Mouse (Mus musculus) macrophage (primary cell): ENCODE results near the gene Sesn1. TPM values are rescaled to one million over a fixed set of nuclear protein-coding genes. Genes with fewer than 3 reads are reported as not detected.

Experiments used
- H3K27ac ChIP-seq: fragments of 350-480 bp; formaldehyde crosslinking; 2 replicates; pipeline ENCODE4 v1.9.0; 2021
- H3K36me3 ChIP-seq: fragments of 350-480 bp; formaldehyde crosslinking; 2 replicates; pipeline ENCODE4 v1.9.0; 2021; ENCODE audit errors: inconsistent target
- H3K4me3 ChIP-seq: fragments of 350-480 bp; formaldehyde crosslinking; 2 replicates; pipeline ENCODE4 v1.9.0; 2021; ENCODE audit errors: inconsistent target
- H3K79me2 ChIP-seq: fragments of 350-480 bp; formaldehyde crosslinking; 2 replicates; pipeline ENCODE4 v1.9.0; 2021; ENCODE audit errors: inconsistent target
- WGBS: methylation state at CpG from one replicate; pipeline ENCODE4 v1.1.7; 2026; ENCODE audit warnings: inconsistent platforms; ENCODE audit not compliant: missing documents; 5-methylcytosine and 5-hydroxymethylcytosine counted together
- polyA plus RNA-seq: library from polyadenylated mRNA; stranded (reverse); fragments of 250-400 nt; gene quantifications from 3 replicates; pipeline ENCODE4 v1.2.4, GENCODE M21; 2018; ENCODE audit warnings: inconsistent platforms

Sesn1 gene
- polyA plus RNA-seq, 1 experiment from 2014 or later: 153 TPM

DNA sequence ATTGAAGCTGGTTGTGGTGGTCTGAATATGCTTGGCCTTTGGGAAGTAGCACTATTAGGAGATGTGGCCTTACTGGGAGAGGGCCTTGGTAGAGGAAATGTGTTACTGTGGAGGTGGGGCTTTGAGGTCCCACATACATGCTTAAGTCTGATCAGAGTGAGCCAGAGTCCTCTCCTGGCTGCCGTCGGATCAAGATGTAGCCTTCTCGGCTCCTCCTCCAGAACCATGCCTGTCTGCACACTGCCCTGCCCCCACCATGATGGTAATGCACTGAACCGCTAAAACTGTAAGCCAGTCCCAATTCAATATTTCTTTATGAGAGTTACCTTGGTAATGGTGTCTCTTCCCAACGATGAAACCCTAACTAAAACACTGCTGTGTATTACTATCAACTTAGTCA, 19.5 kb downstream of the Sesn1 start:
- H3K27ac ChIP-seq: no peak overlapping the region
- peaks cover 84% of the 10 kb centered on the region for H3K79me2 ChIP-seq
- WGBS: 94% methylated on average over 5 of the region's 5 CpGs
- H3K4me3 ChIP-seq: no peak overlapping the region
- no peaks in the 10 kb centered on the region for H3K36me3 ChIP-seq

DNA sequence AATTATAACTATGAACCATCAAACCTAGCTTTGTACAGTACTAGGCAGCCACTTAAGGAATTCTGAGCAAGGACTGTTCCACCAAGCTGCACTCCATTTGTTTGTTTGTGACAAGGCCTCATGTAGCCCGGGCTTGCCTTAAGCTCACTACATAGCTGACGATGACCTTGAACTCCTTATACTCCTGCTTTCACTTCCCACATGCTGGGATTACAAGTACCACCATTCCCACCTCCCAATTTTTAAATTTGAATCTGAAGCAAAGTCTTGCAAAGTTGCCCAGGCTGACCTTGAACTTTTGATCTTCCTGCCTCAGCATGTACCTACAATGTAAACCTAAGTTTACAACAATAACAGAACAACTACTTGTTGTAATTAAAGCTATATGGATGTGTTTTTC, 20.2 kb downstream of the Sesn1 start:
- no peaks in the 10 kb centered on the region for H3K36me3 ChIP-seq
- peaks cover 84% of the 10 kb centered on the region for H3K79me2 ChIP-seq
- no peak overlapping the region for H3K4me3 ChIP-seq
- 84% methylated on average over 2 of the region's 2 CpGs for WGBS
- no peak overlapping the region for H3K27ac ChIP-seq

DNA sequence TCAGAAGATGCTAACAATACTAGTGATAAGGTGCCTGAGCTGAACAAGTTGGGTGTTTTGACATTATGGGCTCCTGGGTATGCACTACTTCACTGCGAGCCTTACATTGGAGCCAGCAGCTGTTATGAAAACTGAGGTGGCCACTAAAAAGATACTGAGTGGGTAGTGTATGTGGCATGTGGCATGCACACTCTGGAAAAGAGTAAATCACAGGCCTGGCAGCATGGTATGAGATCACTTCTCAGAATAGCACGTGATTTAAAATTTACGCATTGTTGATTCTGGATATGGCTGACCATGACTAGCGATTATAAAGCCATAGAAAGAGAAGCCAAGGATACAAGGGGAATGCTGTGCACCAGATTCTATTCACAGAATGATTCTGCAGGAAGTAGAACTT, 20.7 kb downstream of the Sesn1 start:
- Histone ChIP-seq H3K79me2 (peaks cover 84% of the 10 kb centered on the region), H3K36me3 (no peaks in the 10 kb centered on the region), H3K27ac (peak overlapping the region; percentile 29; the same call in 1 of the 2 replicates), H3K4me3 (no peak overlapping the region)
- 79% methylated on average over 4 of the region's 4 CpGs for WGBS

DNA sequence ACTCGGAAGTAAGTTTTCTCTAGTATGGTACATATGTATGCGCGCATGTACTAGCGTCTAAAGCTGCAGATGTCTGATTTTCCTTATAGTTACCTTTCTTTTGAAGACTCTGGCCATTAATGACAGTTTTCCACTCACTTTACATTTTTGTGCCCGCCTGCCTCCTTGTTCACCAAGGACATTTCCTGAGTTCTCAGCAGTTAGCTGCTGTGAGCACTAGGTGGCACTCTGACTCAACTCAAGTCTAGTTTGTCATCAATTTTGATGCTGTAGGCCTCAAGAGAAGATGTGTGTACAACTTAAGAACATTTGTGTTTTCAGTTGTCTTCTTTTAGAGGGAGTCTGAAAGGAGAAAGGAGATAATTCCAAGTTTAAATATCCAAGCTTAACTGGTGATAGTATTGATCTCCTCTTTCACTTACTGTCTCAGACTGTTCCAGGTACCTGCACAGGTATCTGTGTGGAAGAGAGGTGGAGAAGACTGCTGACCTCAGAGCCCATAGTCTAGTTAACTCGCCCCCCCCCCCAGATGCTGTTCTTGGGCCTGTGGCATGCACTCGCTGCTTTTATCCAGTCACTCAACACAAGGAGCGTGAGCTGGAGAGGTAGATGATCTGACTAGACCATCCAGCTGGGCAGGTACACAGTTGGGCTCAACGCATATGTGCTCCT, 21.3 kb downstream of the Sesn1 start:
- H3K27ac ChIP-seq: peak overlapping the region; percentile 29; the same call in 1 of the 2 replicates
- H3K79me2 ChIP-seq: peaks cover 80% of the 10 kb centered on the region
- no peak overlapping the region for H3K4me3 ChIP-seq
- H3K36me3 ChIP-seq: no peaks in the 10 kb centered on the region
- 52% methylated on average over 8 of the region's 9 CpGs for WGBS

DNA sequence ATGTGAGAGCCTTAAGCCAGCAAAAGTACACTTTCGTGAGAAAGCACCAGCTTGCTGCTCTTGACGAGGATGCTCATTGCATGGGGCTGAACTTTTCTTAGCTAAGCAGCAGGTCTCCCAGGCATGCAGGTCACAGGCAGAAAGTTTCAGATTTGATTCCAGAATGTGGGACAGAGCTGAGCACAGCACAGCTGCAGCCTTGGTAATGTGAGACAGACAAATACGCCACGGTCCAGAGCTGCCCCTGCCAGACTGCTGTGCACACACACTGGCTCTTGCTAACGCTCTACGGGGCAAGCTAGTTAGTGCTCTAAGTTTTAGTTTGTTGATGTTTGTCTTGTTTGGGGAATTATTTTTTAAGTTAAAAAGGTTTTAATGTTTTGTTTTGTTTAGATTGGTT, 22.5 kb downstream of the Sesn1 start:
- WGBS: 88% methylated on average over 6 of the region's 6 CpGs

DNA sequence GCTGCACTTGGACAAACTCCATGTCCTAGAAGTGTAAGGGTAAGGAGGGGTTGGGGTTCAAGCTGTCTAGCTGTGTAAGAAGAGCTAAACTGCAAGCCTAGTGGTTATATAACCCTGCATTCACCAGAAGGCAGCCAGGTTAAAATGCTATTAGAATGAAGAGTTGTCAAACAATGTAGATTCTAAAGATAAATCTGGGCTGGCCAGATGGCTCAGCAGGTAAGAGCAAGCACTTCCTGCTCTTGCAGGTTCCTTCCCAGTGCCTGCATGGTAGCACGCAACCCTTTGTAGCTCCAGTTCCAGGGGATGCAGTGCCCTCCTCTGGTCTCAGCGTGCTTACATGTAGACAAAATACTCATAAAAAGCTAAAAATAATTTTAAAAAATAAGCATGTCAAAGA, 24.4 kb downstream of the Sesn1 start:
- Histone ChIP-seq H3K79me2 (peaks cover 58% of the 10 kb centered on the region; the same call in 1 of the 2 replicates), H3K36me3 (no peaks in the 10 kb centered on the region)
- WGBS: 88% methylated on average over 2 of the region's 2 CpGs

More for the DNA sequence above, 22.5 kb downstream of the Sesn1 start:
- H3K36me3 ChIP-seq: no peaks in the 10 kb centered on the region
- no peak overlapping the region for H3K4me3 ChIP-seq
- no peak overlapping the region for H3K27ac ChIP-seq
- peaks cover 78% of the 10 kb centered on the region; the same call in 1 of the 2 replicates for H3K79me2 ChIP-seq

DNA sequence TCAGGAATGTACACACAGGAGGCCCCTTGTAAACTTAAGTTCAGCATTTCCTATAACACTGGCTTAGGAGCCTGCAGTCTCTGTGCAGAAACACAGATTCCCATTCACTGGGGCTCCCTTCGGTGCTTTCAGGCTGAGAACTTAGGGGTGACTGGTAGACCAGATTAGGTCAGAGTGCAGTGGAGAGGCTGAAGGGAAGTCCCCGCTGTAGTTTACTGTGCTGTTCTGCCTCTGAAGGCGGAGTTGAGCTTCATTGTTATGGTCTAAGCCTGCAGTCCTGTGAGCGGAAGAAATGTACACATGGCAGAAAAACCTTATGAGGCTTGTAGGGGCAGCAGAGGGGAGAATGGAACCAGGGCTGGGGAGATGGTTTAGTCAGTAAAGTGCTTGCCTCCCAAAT, 29.2 kb downstream of the Sesn1 start:
- Histone ChIP-seq H3K27ac (no peak overlapping the region), H3K36me3 (no peaks in the 10 kb centered on the region), H3K79me2 (peaks cover 20% of the 10 kb centered on the region; the same call in 1 of the 2 replicates), H3K4me3 (no peak overlapping the region)
- 89% methylated on average over 4 of the region's 4 CpGs for WGBS

More for the DNA sequence above, 24.4 kb downstream of the Sesn1 start:
- H3K4me3 ChIP-seq: no peak overlapping the region
- H3K27ac ChIP-seq: no peak overlapping the region

DNA sequence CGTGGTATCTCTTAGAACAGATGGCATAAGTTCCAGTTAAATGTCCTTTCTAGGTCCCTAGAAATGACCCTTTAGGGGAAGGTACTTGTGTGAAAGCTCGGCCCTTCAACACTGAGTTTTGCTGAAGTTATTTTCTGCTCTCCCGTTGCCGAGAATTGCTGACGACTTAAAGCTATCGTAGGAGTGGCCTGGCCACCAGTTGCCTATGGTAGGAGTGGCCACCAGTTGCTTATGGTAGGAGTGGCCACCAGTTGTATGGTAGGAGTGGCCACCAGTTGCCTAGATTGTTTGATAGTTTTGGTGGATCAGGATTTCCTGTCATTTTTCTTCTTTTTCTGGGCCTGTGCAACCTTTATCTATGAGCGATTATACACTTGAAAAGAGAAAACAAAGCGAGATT, 38.0 kb downstream of the Sesn1 start:
- Histone ChIP-seq H3K27ac (no peak overlapping the region), H3K4me3 (no peak overlapping the region), H3K36me3 (no peaks in the 10 kb centered on the region), H3K79me2 (no peaks in the 10 kb centered on the region)
- WGBS: 93% methylated on average over 8 of the region's 8 CpGs

DNA sequence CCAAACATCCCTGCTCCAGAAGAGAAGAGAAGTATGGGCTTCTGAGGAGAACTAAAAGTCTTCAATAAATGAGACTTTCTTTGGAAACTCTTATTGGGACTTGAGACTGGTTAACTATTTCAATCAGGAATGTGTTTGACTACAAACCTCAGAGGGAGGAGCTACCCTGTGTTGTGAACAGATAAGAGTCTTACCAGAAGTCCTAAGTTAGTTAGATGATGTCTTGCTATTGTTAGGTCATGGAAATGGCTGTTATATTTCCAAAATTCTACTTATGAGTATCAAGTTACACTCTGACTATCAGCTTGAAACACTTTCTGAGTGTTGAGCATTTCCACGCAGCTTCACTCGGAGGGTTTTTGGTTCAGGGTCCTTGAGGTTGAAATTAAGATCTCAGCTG, 39.0 kb downstream of the Sesn1 start:
- Histone ChIP-seq H3K36me3 (no peaks in the 10 kb centered on the region), H3K79me2 (no peaks in the 10 kb centered on the region), H3K4me3 (no peak overlapping the region), H3K27ac (no peak overlapping the region)
- WGBS: 92% methylated on average over 2 of the region's 2 CpGs

DNA sequence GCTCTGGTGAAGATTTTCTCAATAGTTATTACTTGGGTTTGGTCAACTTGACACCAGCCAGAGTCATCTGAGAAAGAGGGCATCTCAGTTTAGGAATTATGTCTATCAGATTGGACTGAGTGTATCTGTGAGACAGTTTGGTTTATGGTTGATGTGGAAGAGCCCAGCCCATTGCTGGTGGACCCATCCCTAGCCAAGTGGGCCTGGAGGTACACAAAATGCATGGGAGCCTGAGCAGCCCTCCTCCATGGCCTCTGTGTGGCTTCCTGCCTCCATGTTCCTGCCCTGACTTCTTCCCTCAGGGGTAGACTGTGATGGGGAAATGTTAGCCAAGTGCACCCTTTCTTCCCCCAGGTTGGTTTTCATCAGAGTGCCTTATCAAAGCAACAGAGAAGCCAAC, 50.1 kb downstream of the Sesn1 start:
- Histone ChIP-seq H3K79me2 (no peaks in the 10 kb centered on the region), H3K36me3 (no peaks in the 10 kb centered on the region), H3K27ac (no peak overlapping the region), H3K4me3 (no peak overlapping the region)

DNA sequence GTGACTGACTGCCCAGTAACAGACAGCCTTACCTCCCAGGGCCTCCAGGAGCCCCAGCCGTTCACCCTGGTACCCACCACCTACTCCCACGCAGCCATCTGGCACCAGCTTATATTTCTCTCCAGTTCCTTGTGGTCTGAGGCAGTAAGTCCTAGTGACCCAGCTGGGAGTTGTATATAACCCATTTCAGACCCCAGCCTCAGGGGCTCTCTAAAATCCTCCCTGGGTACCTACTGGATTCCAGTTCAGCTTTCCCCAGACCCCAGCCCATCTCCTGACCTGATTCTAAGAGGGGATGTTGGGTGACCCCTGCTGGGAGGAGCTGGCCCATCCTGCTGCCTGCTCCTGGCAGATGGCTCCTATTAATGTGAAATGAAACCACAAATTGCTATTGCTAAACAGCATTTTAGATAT, 50.5 kb downstream of the Sesn1 start:
- Histone ChIP-seq H3K79me2 (no peaks in the 10 kb centered on the region), H3K27ac (no peak overlapping the region), H3K36me3 (no peaks in the 10 kb centered on the region), H3K4me3 (no peak overlapping the region)
- 84% methylated on average over 2 of the region's 2 CpGs for WGBS

DNA sequence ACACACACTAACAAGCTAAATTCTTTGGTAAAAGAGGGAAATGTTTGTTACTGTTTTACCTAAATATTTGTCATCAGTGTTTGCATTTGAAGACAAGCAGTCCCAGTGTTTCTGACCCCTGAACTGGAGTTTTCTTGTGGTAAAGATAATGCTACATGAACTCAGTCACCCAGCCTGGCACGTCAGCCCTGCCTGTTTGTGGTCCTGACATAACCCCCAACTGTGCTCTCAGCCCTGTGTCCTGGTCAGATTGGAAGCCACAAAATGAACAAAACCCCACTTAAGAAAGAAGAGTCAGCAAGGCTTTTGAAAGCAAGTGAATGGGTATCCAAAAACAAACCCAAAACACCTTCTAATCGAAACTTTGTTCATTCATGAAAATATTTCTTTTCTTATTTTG, 53.3 kb downstream of the Sesn1 start:
- H3K79me2 ChIP-seq: no peaks in the 10 kb centered on the region
- H3K36me3 ChIP-seq: no peaks in the 10 kb centered on the region
- 81% methylated on average over 2 of the region's 2 CpGs for WGBS
- H3K4me3 ChIP-seq: no peak overlapping the region
- H3K27ac ChIP-seq: no peak overlapping the region

DNA sequence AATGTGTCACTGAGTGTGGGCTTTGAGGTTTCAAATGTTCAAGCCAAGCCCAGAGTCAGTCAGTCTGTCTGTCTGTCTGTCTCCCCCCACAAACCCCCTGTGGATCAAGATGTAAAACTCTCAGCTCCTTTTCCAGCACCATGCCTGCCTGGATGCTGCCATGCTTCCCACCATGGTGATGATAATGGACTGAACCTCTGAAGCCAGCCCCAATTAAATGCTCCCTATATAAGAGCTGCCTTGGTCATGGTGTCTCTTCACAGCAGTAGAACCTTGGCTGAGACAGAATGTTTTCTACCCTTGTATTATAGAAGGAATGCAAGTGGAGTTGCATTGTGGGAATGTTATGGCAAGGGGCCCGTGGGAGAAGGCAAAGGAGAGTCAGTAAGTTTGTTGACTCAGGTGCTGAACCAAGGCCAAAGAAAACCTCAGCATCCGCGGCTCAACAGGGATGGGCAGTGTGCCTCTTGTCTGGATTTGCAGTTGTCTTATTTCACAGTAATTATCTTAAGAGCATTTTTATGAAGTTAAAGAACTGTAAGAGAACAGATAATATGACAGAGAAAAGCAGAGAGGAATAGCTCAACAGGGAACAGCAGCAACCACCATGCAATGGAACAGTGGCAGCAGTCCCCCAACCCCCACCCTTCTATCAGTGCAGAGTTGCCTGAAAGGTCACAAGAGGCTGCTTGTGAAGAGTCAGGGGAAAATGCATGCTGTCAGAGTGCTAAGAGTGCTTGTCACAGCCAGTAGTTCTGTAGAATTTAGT, 56.5 kb downstream of the Sesn1 start:
- H3K27ac ChIP-seq: 0 out of 2 replicates have a peak overlapping the region, but pooled peaks have one; percentile 12
- H3K36me3 ChIP-seq: no peaks in the 10 kb centered on the region
- H3K79me2 ChIP-seq: no peaks in the 10 kb centered on the region
- 96% methylated on average over 3 of the region's 3 CpGs for WGBS
- no peak overlapping the region for H3K4me3 ChIP-seq

DNA sequence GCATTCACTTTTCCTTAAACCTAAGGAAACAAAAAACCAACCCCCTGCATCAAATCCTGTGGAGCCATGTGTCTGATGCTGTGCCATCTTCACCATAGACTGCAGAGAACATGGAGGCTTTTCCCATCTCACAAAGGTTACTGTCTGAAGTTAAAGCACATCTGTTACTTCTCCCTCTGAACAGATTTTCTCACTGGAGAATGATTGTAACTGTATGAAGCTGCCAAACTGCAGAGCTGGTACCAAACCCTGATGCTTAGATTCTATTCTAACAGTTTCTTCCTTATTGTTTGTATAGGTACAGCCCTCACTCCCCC, 57.1 kb downstream of the Sesn1 start:
- H3K4me3 ChIP-seq: no peak overlapping the region
- H3K79me2 ChIP-seq: no peaks in the 10 kb centered on the region
- H3K36me3 ChIP-seq: no peaks in the 10 kb centered on the region
- H3K27ac ChIP-seq: 0 out of 2 replicates have a peak overlapping the region, but pooled peaks have one; percentile 12

DNA sequence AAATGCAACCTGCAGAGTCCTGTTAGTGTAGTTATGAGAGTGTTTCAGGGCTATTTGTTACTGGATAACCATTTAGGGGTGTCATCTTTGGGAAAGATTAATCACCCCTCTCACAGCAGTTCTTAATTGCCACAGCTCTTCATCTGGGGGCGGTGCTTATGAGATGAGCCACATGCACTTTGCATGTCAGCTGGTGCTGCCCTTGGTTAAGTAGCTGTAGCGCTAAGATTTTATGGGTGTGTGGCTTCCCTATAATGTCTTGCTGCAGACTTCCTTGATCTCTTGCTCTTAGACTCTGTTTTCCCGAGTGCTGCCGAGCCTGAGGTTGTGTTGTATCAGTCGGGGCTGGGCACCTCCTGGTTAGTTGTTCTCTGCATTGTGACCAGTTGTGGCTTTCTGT, 58.2 kb downstream of the Sesn1 start:
- 53% methylated on average over 5 of the region's 5 CpGs for WGBS
- Histone ChIP-seq H3K36me3 (no peaks in the 10 kb centered on the region), H3K79me2 (no peaks in the 10 kb centered on the region), H3K4me3 (no peak overlapping the region), H3K27ac (peak overlapping the region; percentile 54)
